Mouse (Mus musculus): ENCODE results near the gene 1500009C09Rik. TPM values are rescaled to one million over a fixed set of nuclear protein-coding genes. Genes with fewer than 3 reads are reported as not detected.

Gene 1500009C09Rik
- polyA plus RNA-seq, 1 experiment from 2014 or later: not detected

DNA sequence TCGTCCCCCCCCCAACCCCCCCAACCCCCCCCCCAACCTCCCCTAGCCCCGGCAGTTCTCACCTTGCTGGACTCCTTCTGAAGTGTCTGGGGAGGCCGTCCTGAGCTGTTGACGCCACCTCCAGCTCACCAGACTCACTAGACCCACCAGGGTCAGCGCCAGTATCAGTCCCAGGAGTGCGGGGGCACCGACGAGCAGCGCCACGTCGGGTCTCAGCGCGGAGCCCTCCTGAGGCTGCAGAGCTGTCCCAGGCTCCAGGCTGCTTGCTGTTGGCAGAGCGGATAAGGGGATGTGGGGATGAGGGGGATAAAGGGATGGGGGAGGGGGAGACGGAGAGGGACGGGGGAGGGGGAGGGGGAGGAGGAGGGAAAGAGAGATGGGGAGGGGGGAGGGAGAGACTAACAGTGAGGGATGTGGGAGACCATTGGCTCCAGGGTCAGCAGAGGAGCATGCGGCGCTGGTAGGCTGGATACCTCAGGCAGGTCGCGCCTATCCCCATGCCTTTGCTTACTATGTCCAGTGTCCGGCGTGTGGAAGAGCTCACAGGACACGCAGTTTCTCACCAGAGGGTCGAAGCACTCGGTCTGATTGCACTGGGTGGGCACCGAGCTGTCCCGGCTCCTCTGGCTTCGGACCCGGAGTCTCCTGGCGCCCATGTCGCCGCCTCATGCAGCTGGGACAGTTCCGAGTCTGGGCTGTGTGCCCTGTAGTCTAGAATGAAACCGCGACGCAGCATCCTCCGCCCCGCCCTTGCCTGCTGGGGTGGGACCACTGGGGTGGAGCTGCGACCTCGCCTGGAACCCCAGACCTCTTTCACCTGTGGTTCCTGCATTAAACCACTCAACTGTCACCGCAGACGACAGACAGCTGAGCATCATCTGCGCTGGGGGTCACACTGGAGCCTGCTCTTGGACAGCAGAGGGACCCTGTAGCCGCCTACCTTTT lies 28.3 kb upstream of the 1500009C09Rik start, which contains the start of gene Tnfrsf13c:
Tnfrsf13c (minus strand) TSS at position 713 of the 945 bp plus-strand sequence.
- Histone ChIP-seq H3K27me3 (ENCODE audit: insufficient read depth, poor library complexity, severe bottlenecking) (peaks cover 75% of the 10 kb centered on the region), H3K4me3 (peak within 1 kb of the TSS; percentile 56), H3K27ac (peak within 1 kb of the TSS; percentile 7), H3K9me3 (no peaks in the 10 kb centered on the region), H3K4me1 (peaks cover 20% of the 10 kb centered on the region), H3K36me3 (no peaks in the 10 kb centered on the region)
- 1% methylated on average over 44 of the region's 44 CpGs for WGBS
- DNase-seq (ENCODE audit: low spot score): no peak

DNA sequence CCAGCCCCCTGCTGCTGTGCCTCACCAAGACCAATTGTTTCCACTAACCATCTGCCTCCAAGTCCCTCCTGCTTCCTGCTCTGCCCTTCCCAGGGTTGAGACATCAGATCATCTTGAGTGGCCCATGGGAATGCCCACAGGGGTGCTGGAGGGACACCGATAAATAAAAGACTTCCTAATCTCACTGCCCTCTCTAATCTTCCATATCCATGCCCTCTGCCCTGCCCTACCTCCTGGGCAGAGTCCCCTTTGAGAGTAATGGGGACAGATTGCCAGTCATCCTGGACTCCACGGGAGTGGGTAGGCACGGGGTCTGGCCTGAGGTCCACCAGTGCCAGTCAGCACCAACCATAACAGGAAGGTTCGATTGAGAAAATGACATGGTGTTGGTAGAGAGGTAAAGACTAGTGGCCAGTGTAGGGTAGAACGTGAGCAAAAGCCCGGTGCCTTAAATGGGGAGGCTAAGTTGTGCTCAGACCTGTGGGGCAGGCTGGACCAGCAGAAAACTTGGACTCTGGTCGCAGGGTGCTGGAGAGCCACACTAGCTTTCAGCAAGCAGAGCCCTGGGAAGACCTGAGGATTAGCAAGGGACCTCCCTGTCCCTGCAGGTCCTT lies 27.5 kb upstream of the 1500009C09Rik start:
- H3K9me3 ChIP-seq: no peaks in the 10 kb centered on the region
- WGBS: 29% methylated on average over 7 of the region's 7 CpGs
- peak overlapping the region; percentile 7 for H3K27ac ChIP-seq
- no peaks in the 10 kb centered on the region for H3K36me3 ChIP-seq
- peaks cover 76% of the 10 kb centered on the region for H3K27me3 ChIP-seq (ENCODE audit: insufficient read depth, poor library complexity, severe bottlenecking)
- H3K4me3 ChIP-seq: peak overlapping the region; percentile 56
- peaks cover 26% of the 10 kb centered on the region for H3K4me1 ChIP-seq
- DNase-seq (ENCODE audit: low spot score): no peak

- H3K27me3 ChIP-seq (ENCODE audit: insufficient read depth, poor library complexity, severe bottlenecking): peaks cover 79% of the 10 kb centered on the region
- WGBS: 82% methylated on average over 5 of the region's 5 CpGs
- H3K36me3 ChIP-seq: no peaks in the 10 kb centered on the region
- no peak overlapping the region for H3K4me3 ChIP-seq
- H3K27ac ChIP-seq: no peak overlapping the region
- no peaks in the 10 kb centered on the region for H3K9me3 ChIP-seq
- DNase-seq (ENCODE audit: low spot score): no peak
- peaks cover 36% of the 10 kb centered on the region for H3K4me1 ChIP-seq
Measured at GRCm38 (mm10) chr15:82225769-82226168, 26.4 kb upstream of the 1500009C09Rik start.

GRCm38 (mm10) chr15:82229542-82230045 lies 22.6 kb upstream of the 1500009C09Rik start:
- H3K27ac ChIP-seq: peak overlapping the region; percentile 75
- peak; percentile 88 for DNase-seq (ENCODE audit: low spot score)
- H3K36me3 ChIP-seq: peaks cover 13% of the 10 kb centered on the region; the same call in 1 of the 2 replicates
- peaks cover 56% of the 10 kb centered on the region for H3K27me3 ChIP-seq (ENCODE audit: insufficient read depth, poor library complexity, severe bottlenecking)
- WGBS: 34% methylated on average over 11 of the region's 11 CpGs
- H3K4me3 ChIP-seq: no peak overlapping the region
- H3K4me1 ChIP-seq: peaks cover 21% of the 10 kb centered on the region
- no peaks in the 10 kb centered on the region for H3K9me3 ChIP-seq

- peak overlapping the region; percentile 75 for H3K27ac ChIP-seq
- 64% methylated on average over 6 of the region's 6 CpGs for WGBS
- no peak overlapping the region for H3K4me3 ChIP-seq
- no peaks in the 10 kb centered on the region for H3K9me3 ChIP-seq
- no peak for DNase-seq (ENCODE audit: low spot score)
- H3K36me3 ChIP-seq: peaks cover 14% of the 10 kb centered on the region; the same call in 1 of the 2 replicates
- peaks cover 22% of the 10 kb centered on the region for H3K4me1 ChIP-seq
- peaks cover 51% of the 10 kb centered on the region for H3K27me3 ChIP-seq (ENCODE audit: insufficient read depth, poor library complexity, severe bottlenecking)
Measured at GRCm38 (mm10) chr15:82230098-82230611, 22.0 kb upstream of the 1500009C09Rik start.

DNA sequence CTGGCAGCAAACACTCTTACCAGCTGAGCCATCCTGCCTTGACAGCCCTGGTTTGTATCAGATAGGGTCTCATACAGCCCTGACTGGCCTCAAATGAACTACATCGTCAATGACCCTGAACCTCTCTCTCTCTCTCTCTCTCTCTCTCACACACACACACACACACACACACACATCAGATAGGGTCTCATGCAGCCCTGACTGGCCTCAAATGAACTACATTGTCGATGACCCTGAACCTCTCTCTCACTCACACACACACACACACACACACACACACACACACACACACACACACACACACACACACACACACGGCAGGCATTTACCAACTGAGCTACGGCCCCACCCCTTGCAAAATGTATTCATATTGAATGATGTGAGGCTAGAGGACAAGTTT lies 21.1 kb upstream of the 1500009C09Rik start:
- no peak overlapping the region for H3K4me3 ChIP-seq
- no peak for DNase-seq (ENCODE audit: low spot score)
- 0 out of 2 replicates have a peak overlapping the region, but pooled peaks have one; percentile 75 for H3K27ac ChIP-seq
- 67% methylated on average over 4 of the region's 4 CpGs for WGBS
- H3K9me3 ChIP-seq: no peaks in the 10 kb centered on the region
- H3K4me1 ChIP-seq: peaks cover 32% of the 10 kb centered on the region
- H3K36me3 ChIP-seq: peaks cover 14% of the 10 kb centered on the region; the same call in 1 of the 2 replicates
- H3K27me3 ChIP-seq (ENCODE audit: insufficient read depth, poor library complexity, severe bottlenecking): peaks cover 41% of the 10 kb centered on the region

DNA sequence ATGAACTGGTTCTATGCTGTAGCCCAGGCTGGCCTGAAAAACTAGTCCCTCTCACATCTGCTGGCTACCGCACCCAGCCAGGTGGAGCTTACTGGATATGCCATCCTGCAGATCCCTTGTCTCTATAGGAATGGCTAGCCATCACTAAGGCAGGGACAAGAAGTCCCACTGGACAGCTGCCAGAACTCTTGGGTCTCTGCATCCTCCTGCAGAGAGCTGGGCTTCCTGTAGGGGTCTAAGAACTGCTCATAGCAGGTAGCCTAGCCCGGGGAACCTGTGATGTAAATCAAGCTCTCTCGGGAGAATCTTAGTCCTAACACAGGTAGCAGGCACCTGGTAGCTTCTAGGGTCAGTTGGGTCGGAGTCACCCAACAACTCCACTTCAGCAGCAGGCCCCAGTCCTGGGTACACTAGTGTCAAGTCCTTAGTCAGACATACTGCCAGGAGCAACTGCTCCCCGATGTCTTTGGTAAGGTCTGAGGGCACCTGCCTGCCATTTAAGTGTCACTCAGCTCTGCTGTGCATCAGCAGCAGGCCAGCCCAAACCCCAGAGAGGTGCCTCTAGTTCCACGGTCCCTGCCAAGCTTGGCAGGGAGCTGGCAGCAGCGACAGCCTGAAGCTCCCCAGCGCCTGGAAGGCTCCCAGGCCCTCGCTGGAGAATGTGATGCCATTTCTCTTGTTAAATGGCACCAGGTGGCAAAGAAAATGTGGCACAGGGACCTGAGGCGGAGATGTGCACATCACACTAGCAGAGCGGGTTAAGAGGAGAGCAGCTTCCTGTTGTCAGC lies 20.4 kb upstream of the 1500009C09Rik start:
- H3K27me3 ChIP-seq (ENCODE audit: insufficient read depth, poor library complexity, severe bottlenecking): peaks cover 36% of the 10 kb centered on the region
- H3K36me3 ChIP-seq: peaks cover 14% of the 10 kb centered on the region; the same call in 1 of the 2 replicates
- H3K9me3 ChIP-seq: no peaks in the 10 kb centered on the region
- H3K27ac ChIP-seq: no peak overlapping the region
- peaks cover 36% of the 10 kb centered on the region for H3K4me1 ChIP-seq
- DNase-seq (ENCODE audit: low spot score): no peak
- 67% methylated on average over 11 of the region's 11 CpGs for WGBS
- no peak overlapping the region for H3K4me3 ChIP-seq

DNA sequence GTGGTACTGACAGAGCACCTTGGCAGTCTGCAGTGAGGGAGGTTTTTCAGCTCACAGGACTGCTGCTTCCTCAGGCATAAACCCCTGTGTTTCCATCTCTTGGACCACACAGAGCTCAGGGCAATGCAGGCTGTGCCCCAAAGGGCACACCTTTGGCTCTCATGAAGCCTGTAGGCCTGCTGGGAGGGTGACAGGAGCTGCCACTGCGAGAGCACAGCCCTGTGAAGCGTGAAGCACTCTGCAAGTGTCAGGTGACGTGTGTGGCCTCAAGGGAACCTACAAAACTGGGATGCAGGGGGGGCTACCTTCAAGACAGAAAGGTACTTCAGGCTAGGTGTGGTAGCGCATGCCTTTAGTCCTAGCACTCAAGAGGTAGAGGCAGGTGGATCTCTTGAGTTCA lies 19.5 kb upstream of the 1500009C09Rik start:
- H3K27ac ChIP-seq: no peak overlapping the region; the same call in 1 of the 2 replicates
- H3K4me1 ChIP-seq: peaks cover 36% of the 10 kb centered on the region
- no peak overlapping the region for H3K4me3 ChIP-seq
- peaks cover 32% of the 10 kb centered on the region for H3K27me3 ChIP-seq (ENCODE audit: insufficient read depth, poor library complexity, severe bottlenecking)
- no peaks in the 10 kb centered on the region for H3K9me3 ChIP-seq
- WGBS: 69% methylated on average over 4 of the region's 4 CpGs
- peaks cover 14% of the 10 kb centered on the region; the same call in 1 of the 2 replicates for H3K36me3 ChIP-seq
- no peak for DNase-seq (ENCODE audit: low spot score)

- Histone ChIP-seq H3K27ac (no peak overlapping the region), H3K4me1 (peaks cover 21% of the 10 kb centered on the region), H3K36me3 (peaks cover 29% of the 10 kb centered on the region; the same call in 1 of the 2 replicates), H3K4me3 (no peak overlapping the region), H3K27me3 (ENCODE audit: insufficient read depth, poor library complexity, severe bottlenecking) (peaks cover 17% of the 10 kb centered on the region), H3K9me3 (no peaks in the 10 kb centered on the region)
- DNase-seq (ENCODE audit: low spot score): peak; percentile 83
- 53% methylated on average over 10 of the region's 10 CpGs for WGBS
Measured at GRCm38 (mm10) chr15:82235661-82236060, 16.5 kb upstream of the 1500009C09Rik start.

GRCm38 (mm10) chr15:82236565-82236964 lies 15.6 kb upstream of the 1500009C09Rik start:
- Histone ChIP-seq H3K9me3 (no peaks in the 10 kb centered on the region), H3K4me3 (no peak overlapping the region), H3K27ac (no peak overlapping the region), H3K27me3 (ENCODE audit: insufficient read depth, poor library complexity, severe bottlenecking) (peaks cover 12% of the 10 kb centered on the region), H3K4me1 (peaks cover 17% of the 10 kb centered on the region), H3K36me3 (peaks cover 35% of the 10 kb centered on the region; the same call in 1 of the 2 replicates)
- 19% methylated on average over 5 of the region's 5 CpGs for WGBS
- peak; percentile 92 for DNase-seq (ENCODE audit: low spot score)

DNA sequence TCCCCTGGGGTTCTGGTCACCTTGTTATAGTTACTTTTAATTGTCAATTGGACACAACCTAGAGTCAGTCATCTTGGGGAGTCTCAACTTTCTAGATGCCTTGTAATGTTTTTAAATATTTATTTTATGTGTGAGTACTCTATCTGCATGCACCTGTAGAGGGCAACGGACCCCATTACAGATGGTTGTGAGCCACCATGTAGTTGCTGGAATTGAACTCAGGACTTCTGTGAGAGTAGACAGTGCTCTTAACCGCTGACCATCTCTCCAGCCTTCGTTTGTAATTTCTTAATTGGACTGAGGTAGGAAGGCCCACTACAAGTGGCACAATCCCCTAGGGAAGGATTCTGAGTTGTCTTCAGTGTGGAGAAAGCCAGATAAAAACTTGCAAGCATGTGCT lies 8.9 kb upstream of the 1500009C09Rik start:
- Histone ChIP-seq H3K27ac (peak overlapping the region; percentile 92; the same call in 1 of the 2 replicates), H3K4me1 (peaks cover 7% of the 10 kb centered on the region), H3K36me3 (peaks cover 14% of the 10 kb centered on the region; the same call in 1 of the 2 replicates), H3K27me3 (ENCODE audit: insufficient read depth, poor library complexity, severe bottlenecking) (no peaks in the 10 kb centered on the region), H3K9me3 (no peaks in the 10 kb centered on the region), H3K4me3 (peak overlapping the region; percentile 82)
- no peak for DNase-seq (ENCODE audit: low spot score)
- 81% methylated on average over 3 of the region's 3 CpGs for WGBS

DNA sequence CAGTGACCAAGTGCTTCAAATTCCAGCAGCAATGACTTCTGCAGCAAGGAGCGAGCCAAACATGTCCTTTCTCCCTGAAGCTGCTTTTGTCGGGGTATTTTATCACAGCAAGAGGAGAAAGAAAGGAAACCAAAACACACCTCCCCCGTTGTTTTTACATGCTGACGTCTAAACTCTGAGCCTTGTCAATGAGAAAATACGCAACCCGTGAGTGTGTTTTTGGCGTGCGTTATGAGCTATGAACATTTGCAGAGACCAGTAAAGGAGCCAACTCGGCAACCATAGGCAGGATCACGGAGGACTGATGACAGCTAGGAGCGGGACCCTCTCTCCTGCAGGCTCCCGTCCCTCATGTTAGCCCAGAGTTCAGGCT lies 8.5 kb upstream of the 1500009C09Rik start:
- H3K4me3 ChIP-seq: peak overlapping the region; percentile 82
- no peaks in the 10 kb centered on the region for H3K27me3 ChIP-seq (ENCODE audit: insufficient read depth, poor library complexity, severe bottlenecking)
- 8% methylated on average over 12 of the region's 12 CpGs for WGBS
- no peaks in the 10 kb centered on the region for H3K9me3 ChIP-seq
- peak overlapping the region; percentile 92 for H3K27ac ChIP-seq
- H3K4me1 ChIP-seq: peaks cover 7% of the 10 kb centered on the region
- H3K36me3 ChIP-seq: peaks cover 12% of the 10 kb centered on the region; the same call in 1 of the 2 replicates
- no peak for DNase-seq (ENCODE audit: low spot score)

All from heart, embryonic 10.5 days (tissue).